Comparison of ENCODE assay signal across 18 mouse cellular contexts in the genomic region with DNA sequence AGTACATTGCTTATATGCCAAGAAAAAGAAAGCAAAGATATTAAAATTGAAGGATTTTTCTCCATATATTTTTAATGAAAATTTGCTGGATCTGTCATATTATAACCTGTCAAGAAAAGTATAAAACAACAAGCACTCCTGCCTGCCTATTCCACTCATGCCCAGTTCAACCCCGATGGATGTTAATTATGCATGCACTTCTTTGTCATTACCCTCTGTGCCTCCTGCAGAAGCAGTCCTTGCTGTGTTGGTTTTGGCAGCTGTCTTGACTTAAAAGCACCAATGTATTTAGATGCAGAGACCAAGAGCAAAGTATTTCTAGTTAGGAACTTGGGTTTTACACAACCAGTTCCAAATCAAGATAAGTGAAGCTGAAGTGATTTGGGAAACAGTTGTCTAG.
"Had no signal": no experiment of that assay in that cellular context is flagged by ENCODE, and none has a peak within 500 bp of the region (broad histone marks: within the 10 kb centered on the region; RNA-seq: fewer than 3 reads in every experiment).

No protein-coding gene starts in this region.

- H3K27ac ChIP-seq: kidney, embryonic 15.5 days; limb, embryonic 12.5 days; limb, embryonic 15.5 days; liver, embryonic 14.5 days; macrophage; midbrain, embryonic 13.5 days; stomach, embryonic 15.5 days had no signal

- H3K9me3 ChIP-seq: kidney, embryonic 15.5 days; limb, embryonic 12.5 days; limb, embryonic 15.5 days; midbrain, embryonic 13.5 days; stomach, embryonic 15.5 days had no signal

- H3K4me3 ChIP-seq: kidney, embryonic 15.5 days; limb, embryonic 12.5 days; limb, embryonic 15.5 days; midbrain, embryonic 13.5 days; stomach, embryonic 15.5 days had no signal

- H3K4me2 ChIP-seq: kidney, embryonic 15.5 days; limb, embryonic 12.5 days; limb, embryonic 15.5 days; liver, embryonic 11.5 days; lung, embryonic 14.5 days; midbrain, embryonic 13.5 days; stomach, embryonic 15.5 days had no signal

- H3K4me1 ChIP-seq: kidney, embryonic 15.5 days; limb, embryonic 12.5 days; limb, embryonic 15.5 days; midbrain, embryonic 13.5 days; stomach, embryonic 15.5 days had no signal

- DNase-seq: kidney, adult 18-20 months; kidney, postnatal 10 days; kidney, postnatal 4 days; left cerebral cortex, postnatal 4 days; liver, postnatal 0 days; lung, embryonic 14.5 days; right cerebral cortex, postnatal 25 days; spleen, adult 18-20 months; thymus, postnatal 36 days had no signal

- ATAC-seq: liver, postnatal 0 days; lung, postnatal 0 days; midbrain, embryonic 13.5 days had no signal

- H3K27me3 ChIP-seq: limb, embryonic 12.5 days; limb, embryonic 15.5 days; stomach, embryonic 15.5 days had no signal

- H3K36me3 ChIP-seq: stomach, embryonic 15.5 days had no signal

- H3K9ac ChIP-seq: kidney, embryonic 15.5 days; limb, embryonic 12.5 days; limb, embryonic 15.5 days; liver, embryonic 14.5 days; liver, postnatal 0 days; lung, embryonic 14.5 days; midbrain, embryonic 13.5 days; stomach, embryonic 15.5 days had no signal
